Mouse (Mus musculus): ENCODE results near the gene Thap12. TPM values are rescaled to one million over a fixed set of nuclear protein-coding genes. Genes with fewer than 3 reads are reported as not detected.

Gene Thap12
- polyA plus RNA-seq, 1 experiment from 2014 or later = 43.1 TPM

DNA sequence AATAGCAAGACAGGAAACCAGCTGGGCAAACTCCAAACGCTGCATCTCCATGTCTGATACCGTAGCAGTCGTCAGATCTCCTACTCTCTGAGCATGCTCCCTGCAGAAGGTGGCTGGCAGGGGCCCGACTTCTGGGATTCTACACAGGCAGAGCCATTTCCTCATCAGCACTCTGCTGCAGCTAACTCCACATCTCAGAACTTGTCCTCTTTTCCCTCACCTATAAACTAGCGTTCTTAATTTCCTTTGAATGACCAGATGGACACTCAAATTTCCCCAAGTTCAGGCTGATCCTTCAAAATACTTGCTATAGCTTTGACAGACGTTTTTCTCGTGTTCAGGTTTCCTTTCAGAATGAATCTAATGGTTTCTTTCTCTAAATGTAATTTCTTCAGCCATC is 1.1 kb upstream of the Thap12 start:
- H3K27ac ChIP-seq (replicated peaks) = no peak overlapping the region; the same call in 1 of the 2 replicates
- no peak for ATAC-seq (ENCODE audit: low FRiP score)
- H3K9me3 ChIP-seq (replicated peaks) = no peaks in the 10 kb centered on the region
- H3K4me1 ChIP-seq = peaks cover 24% of the 10 kb centered on the region
- no peaks in the 10 kb centered on the region for H3K36me3 ChIP-seq
- H3K4me3 ChIP-seq (replicated peaks) = peak overlapping the region; percentile 78
- H3K9ac ChIP-seq (replicated peaks) = peak overlapping the region; percentile 74
- peak overlapping the region; percentile 60 for H3K4me2 ChIP-seq
- H3K27me3 ChIP-seq (replicated peaks) = no peaks in the 10 kb centered on the region
- WGBS = 57% methylated on average over 7 of the region's 7 CpGs

DNA sequence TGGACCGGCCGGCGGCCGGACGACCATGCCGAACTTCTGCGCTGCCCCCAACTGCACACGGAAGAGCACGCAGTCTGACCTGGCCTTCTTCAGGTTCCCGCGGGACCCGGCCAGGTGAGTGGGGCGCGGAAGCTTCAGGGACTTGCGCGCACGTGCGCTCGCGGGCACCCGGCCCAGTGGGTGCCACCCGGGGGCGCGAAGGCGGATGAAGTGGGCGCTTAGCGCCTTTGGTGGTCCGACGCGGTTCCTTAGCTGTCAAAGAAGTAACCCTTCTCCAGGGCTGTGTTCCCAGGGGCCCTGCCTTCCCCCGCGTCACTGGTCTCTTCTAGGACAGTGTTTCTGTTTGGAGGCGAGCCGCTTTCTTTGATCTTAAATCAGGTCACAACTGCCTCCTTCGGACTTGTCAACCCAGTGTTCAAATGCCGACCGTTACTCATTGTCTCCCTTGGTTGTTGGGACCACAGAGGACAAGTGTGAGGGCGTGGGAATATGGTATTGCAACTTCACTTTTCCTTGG is 520 bp downstream of the Thap12 start:
- Histone ChIP-seq H3K9ac (replicated peaks) (peak overlapping the region; percentile 74), H3K27ac (replicated peaks) (peak overlapping the region; percentile 85), H3K4me3 (replicated peaks) (peak overlapping the region; percentile 78), H3K27me3 (replicated peaks) (no peaks in the 10 kb centered on the region), H3K36me3 (no peaks in the 10 kb centered on the region), H3K4me1 (peaks cover 24% of the 10 kb centered on the region), H3K4me2 (peak overlapping the region; percentile 73), H3K9me3 (replicated peaks) (no peaks in the 10 kb centered on the region)
- ATAC-seq (ENCODE audit: low FRiP score) = peak; percentile 59
- WGBS = 0% methylated on average over 31 of the region's 38 CpGs

- no peaks in the 10 kb centered on the region for H3K36me3 ChIP-seq
- no peaks in the 10 kb centered on the region for H3K9me3 ChIP-seq (replicated peaks)
- H3K27me3 ChIP-seq (replicated peaks) = no peaks in the 10 kb centered on the region
- 71% methylated on average over 5 of the region's 5 CpGs for WGBS
- peaks cover 24% of the 10 kb centered on the region for H3K4me1 ChIP-seq
- ATAC-seq (ENCODE audit: low FRiP score) = no peak
- H3K4me3 ChIP-seq (replicated peaks) = peak overlapping the region; percentile 78
- H3K4me2 ChIP-seq = peak overlapping the region; percentile 73
- H3K9ac ChIP-seq (replicated peaks) = peak overlapping the region; percentile 74
- no peak overlapping the region for H3K27ac ChIP-seq (replicated peaks)
These were observed 1.4 kb downstream of the Thap12 start for GRCm38 (mm10) chr7:98704276-98704675.

DNA sequence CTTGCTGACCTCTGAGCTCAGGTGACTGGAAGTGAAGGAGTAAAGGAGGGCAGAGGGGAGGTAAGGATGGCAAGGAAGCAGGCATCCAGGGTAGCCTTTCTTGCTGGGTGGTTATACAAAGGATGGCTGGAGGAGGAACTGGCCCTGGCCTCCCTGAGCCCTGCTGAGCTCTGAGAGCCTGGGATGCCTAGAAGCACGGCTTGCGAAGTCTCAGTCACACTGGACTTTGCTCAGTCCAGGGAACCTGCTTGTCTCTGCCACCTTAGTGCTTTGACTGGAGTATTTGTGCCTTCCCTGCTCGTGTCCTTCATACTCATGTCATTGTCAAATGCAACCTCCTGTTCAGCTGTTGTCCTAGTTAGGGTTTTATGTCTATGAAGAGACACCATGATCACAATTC is 10.8 kb downstream of the Thap12 start:
- H3K36me3 ChIP-seq = peaks cover 69% of the 10 kb centered on the region
- H3K9me3 ChIP-seq (replicated peaks) = no peaks in the 10 kb centered on the region
- H3K27ac ChIP-seq (replicated peaks) = no peak overlapping the region
- WGBS = 91% methylated on average over 3 of the region's 3 CpGs
- H3K27me3 ChIP-seq (replicated peaks) = no peaks in the 10 kb centered on the region
- H3K4me2 ChIP-seq = no peak overlapping the region
- no peaks in the 10 kb centered on the region for H3K4me1 ChIP-seq
- H3K4me3 ChIP-seq (replicated peaks) = no peak overlapping the region
- no peak overlapping the region for H3K9ac ChIP-seq (replicated peaks)
- ATAC-seq (ENCODE audit: low FRiP score) = no peak

GRCm38 (mm10) chr7:98717438-98717837 is 14.5 kb downstream of the Thap12 start:
- H3K36me3 ChIP-seq = peaks cover 46% of the 10 kb centered on the region
- H3K4me2 ChIP-seq = no peak overlapping the region
- no peak for ATAC-seq (ENCODE audit: low FRiP score)
- H3K4me3 ChIP-seq (replicated peaks) = no peak overlapping the region
- H3K27ac ChIP-seq (replicated peaks) = no peak overlapping the region
- no peak overlapping the region for H3K9ac ChIP-seq (replicated peaks)
- WGBS = 79% methylated on average over 3 of the region's 3 CpGs
- peaks cover 10% of the 10 kb centered on the region for H3K4me1 ChIP-seq
- no peaks in the 10 kb centered on the region for H3K27me3 ChIP-seq (replicated peaks)
- H3K9me3 ChIP-seq (replicated peaks) = no peaks in the 10 kb centered on the region

DNA sequence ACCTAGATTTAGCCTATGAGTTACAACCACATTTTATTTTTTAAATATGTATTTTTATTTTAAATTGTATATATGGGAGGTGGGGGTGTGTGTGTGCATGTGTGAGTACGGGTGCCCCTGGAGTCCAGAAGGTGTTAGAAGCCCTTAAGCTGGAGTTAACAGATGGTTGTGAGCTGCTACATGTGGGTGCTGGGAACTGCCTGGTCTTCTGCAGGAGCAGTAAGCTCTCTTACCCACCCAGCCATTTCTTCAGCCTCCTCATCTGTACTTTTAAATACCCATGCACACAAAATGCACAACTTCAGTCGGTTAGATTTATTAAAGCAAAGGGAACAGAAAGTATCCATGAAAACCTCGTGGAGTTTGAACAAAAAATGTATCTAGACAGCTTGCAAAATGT is 16.9 kb downstream of the Thap12 start:
- no peaks in the 10 kb centered on the region for H3K9me3 ChIP-seq (replicated peaks)
- H3K36me3 ChIP-seq = peaks cover 28% of the 10 kb centered on the region
- H3K9ac ChIP-seq (replicated peaks) = no peak overlapping the region
- no peak overlapping the region for H3K27ac ChIP-seq (replicated peaks)
- peaks cover 10% of the 10 kb centered on the region for H3K4me1 ChIP-seq
- H3K4me2 ChIP-seq = no peak overlapping the region
- ATAC-seq (ENCODE audit: low FRiP score) = no peak
- H3K27me3 ChIP-seq (replicated peaks) = no peaks in the 10 kb centered on the region
- H3K4me3 ChIP-seq (replicated peaks) = no peak overlapping the region
- 95% methylated on average over 3 of the region's 3 CpGs for WGBS

GRCm38 (mm10) chr7:98720731-98721130 is 17.8 kb downstream of the Thap12 start:
- Histone ChIP-seq H3K36me3 (peaks cover 19% of the 10 kb centered on the region), H3K27ac (replicated peaks) (no peak overlapping the region), H3K4me3 (replicated peaks) (no peak overlapping the region), H3K9me3 (replicated peaks) (no peaks in the 10 kb centered on the region), H3K27me3 (replicated peaks) (no peaks in the 10 kb centered on the region), H3K4me1 (peaks cover 10% of the 10 kb centered on the region), H3K4me2 (no peak overlapping the region), H3K9ac (replicated peaks) (no peak overlapping the region)
- no peak for ATAC-seq (ENCODE audit: low FRiP score)
- 57% methylated on average over 3 of the region's 3 CpGs for WGBS

- Histone ChIP-seq H3K4me2 (no peak overlapping the region), H3K27ac (replicated peaks) (no peak overlapping the region), H3K4me1 (peaks cover 10% of the 10 kb centered on the region), H3K9me3 (replicated peaks) (no peaks in the 10 kb centered on the region), H3K4me3 (replicated peaks) (no peak overlapping the region), H3K36me3 (peaks cover 14% of the 10 kb centered on the region), H3K27me3 (replicated peaks) (no peaks in the 10 kb centered on the region), H3K9ac (replicated peaks) (no peak overlapping the region)
- WGBS = 40% methylated on average over 5 of the region's 5 CpGs
- ATAC-seq (ENCODE audit: low FRiP score) = no peak
These were observed 18.3 kb downstream of the Thap12 start for GRCm38 (mm10) chr7:98721172-98721571.

DNA sequence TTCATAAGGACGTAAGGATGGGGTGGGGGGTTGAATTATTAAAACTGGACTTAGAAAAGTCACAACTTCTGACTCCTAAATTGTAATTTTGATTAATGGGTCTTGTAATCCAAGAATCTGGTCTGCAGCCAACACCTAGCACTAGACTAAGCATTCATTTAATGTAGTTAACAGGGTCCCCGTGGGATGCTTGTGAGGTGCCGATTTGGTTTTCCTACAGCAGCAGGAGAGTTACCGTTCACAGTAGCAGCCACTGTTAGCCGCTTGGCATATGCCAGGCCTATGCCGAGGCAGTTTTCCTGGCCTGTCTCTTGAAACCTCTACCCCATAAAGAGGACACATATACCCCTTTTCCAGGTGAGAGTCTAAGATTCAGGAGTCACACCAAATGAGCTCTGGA is 18.7 kb downstream of the Thap12 start:
- 63% methylated on average over 6 of the region's 6 CpGs for WGBS
- no peak overlapping the region for H3K4me2 ChIP-seq
- no peak for ATAC-seq (ENCODE audit: low FRiP score)
- H3K36me3 ChIP-seq = peaks cover 10% of the 10 kb centered on the region; the same call in 1 of the 2 replicates
- no peak overlapping the region for H3K9ac ChIP-seq (replicated peaks)
- no peaks in the 10 kb centered on the region for H3K27me3 ChIP-seq (replicated peaks)
- no peak overlapping the region for H3K4me3 ChIP-seq (replicated peaks)
- peaks cover 10% of the 10 kb centered on the region for H3K4me1 ChIP-seq
- no peaks in the 10 kb centered on the region for H3K9me3 ChIP-seq (replicated peaks)
- no peak overlapping the region for H3K27ac ChIP-seq (replicated peaks)

- no peaks in the 10 kb centered on the region for H3K9me3 ChIP-seq (replicated peaks)
- ATAC-seq (ENCODE audit: low FRiP score) = no peak
- no peak overlapping the region for H3K27ac ChIP-seq (replicated peaks)
- no peak overlapping the region for H3K4me2 ChIP-seq
- 85% methylated on average over 6 of the region's 6 CpGs for WGBS
- H3K4me3 ChIP-seq (replicated peaks) = no peak overlapping the region
- no peak overlapping the region for H3K9ac ChIP-seq (replicated peaks)
- no peaks in the 10 kb centered on the region for H3K36me3 ChIP-seq
- no peaks in the 10 kb centered on the region for H3K27me3 ChIP-seq (replicated peaks)
- H3K4me1 ChIP-seq = peaks cover 20% of the 10 kb centered on the region
These were observed 22.8 kb downstream of the Thap12 start for GRCm38 (mm10) chr7:98725686-98726195.

DNA sequence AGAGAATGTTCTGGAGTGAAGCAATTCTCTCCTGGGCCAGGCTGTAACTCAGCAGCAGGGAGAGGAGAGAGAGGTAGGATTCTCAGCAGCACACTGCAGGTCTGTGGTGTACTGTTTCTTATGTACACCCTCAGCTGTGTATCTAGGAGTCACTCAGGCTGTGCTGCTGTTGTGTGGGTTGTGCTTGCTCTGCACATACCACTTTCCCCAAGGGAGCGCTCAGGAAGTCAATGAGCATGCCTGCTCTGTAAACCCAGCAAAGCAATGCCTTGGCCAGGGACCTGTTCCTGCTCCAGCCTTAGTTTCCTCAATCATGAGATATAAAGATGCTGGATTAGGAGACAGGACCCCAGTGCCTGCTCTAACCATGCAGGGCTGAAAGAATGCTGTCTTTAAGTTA is 25.1 kb downstream of the Thap12 start:
- H3K4me1 ChIP-seq = peaks cover 10% of the 10 kb centered on the region
- no peaks in the 10 kb centered on the region; the same call in 1 of the 2 replicates for H3K27me3 ChIP-seq (replicated peaks)
- no peak overlapping the region for H3K4me2 ChIP-seq
- WGBS = 92% methylated on average over 1 of the region's 1 CpGs
- no peak overlapping the region for H3K27ac ChIP-seq (replicated peaks)
- H3K9me3 ChIP-seq (replicated peaks) = no peaks in the 10 kb centered on the region
- no peak overlapping the region for H3K4me3 ChIP-seq (replicated peaks)
- ATAC-seq (ENCODE audit: low FRiP score) = no peak
- H3K36me3 ChIP-seq = no peaks in the 10 kb centered on the region
- no peak overlapping the region for H3K9ac ChIP-seq (replicated peaks)

DNA sequence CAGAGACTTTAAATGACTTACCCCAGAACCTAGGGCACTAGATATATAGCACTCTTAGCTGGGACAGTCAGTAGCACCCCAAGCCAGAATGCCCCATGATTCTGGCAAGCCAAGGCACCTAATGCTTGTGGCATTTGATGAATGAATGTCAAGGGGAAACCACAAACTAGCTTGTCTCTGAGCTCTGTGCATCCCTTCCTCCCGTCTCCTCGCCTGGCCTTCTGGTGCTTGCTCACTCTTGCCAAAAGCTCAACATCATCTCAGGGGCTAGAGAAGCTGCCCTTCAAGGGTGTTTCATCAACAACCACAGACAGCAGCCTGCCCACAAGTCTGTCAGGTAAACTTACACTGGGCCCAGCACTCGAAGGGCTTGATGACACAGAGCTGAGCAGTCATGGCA is 25.6 kb downstream of the Thap12 start:
- H3K27ac ChIP-seq (replicated peaks) = no peak overlapping the region
- ATAC-seq (ENCODE audit: low FRiP score) = no peak
- no peak overlapping the region for H3K9ac ChIP-seq (replicated peaks)
- no peak overlapping the region for H3K4me2 ChIP-seq
- no peaks in the 10 kb centered on the region for H3K9me3 ChIP-seq (replicated peaks)
- no peak overlapping the region for H3K4me3 ChIP-seq (replicated peaks)
- H3K27me3 ChIP-seq (replicated peaks) = no peaks in the 10 kb centered on the region; the same call in 1 of the 2 replicates
- peaks cover 10% of the 10 kb centered on the region for H3K4me1 ChIP-seq
- 85% methylated on average over 3 of the region's 3 CpGs for WGBS
- no peaks in the 10 kb centered on the region for H3K36me3 ChIP-seq

All from neural tube, embryonic 15.5 days (tissue).